Mouse (Mus musculus) liver, embryonic 16.5 days (tissue): ENCODE measurements at regions not wholly inside any gene's neighbourhood (a gene's known extent, or its start where the extent isn't known, plus 50 kb on each side); places are given as distances from the start of the nearest gene placed in this dataset.
A peak's percentile ranks its signal among the peaks of the same experiment; 100 is the strongest.
"Not testable (repeated sequence)": the region's sequence is repeated elsewhere in the genome, so short reads cannot be mapped to it uniquely, and the experiment has no call there.

Experiments
- ATAC-seq: fragments of 200-750 bp; cut with Nextera tagmentation; 2 replicates; pipeline ENCODE4 v1.8.0; 2017; ENCODE audit warnings: low read depth, mild to moderate bottlenecking, moderate number of reproducible peaks, moderate library complexity
- H3K27ac ChIP-seq: fragments of 300-500 bp; sonication (generic); 2 replicates; pipeline ENCODE4 v1.5.1; 2014; ENCODE audit warnings: mild to moderate bottlenecking, low read length
- H3K27me3 ChIP-seq: fragments of 300-500 bp; sonication (generic); 2 replicates; pipeline ENCODE4 v1.6.1; 2014; ENCODE audit warnings: low read depth, low read length, mixed read lengths; ENCODE audit not compliant: control insufficient read depth, insufficient read depth
- H3K36me3 ChIP-seq: fragments of 300-500 bp; sonication (generic); 2 replicates; pipeline ENCODE4 v1.6.1; 2014; ENCODE audit warnings: mild to moderate bottlenecking; ENCODE audit not compliant: control insufficient read depth, insufficient read depth
- H3K4me1 ChIP-seq: fragments of 300-500 bp; sonication (generic); 2 replicates; pipeline ENCODE4 v1.6.1; 2014; ENCODE audit warnings: low read depth, low read length, mixed read lengths; ENCODE audit not compliant: control insufficient read depth
- H3K4me2 ChIP-seq: fragments of 300-500 bp; sonication (generic); 2 replicates; pipeline ENCODE4 v1.6.1; 2014; ENCODE audit warnings: low read depth, low read length, mixed read lengths
- H3K4me3 ChIP-seq: fragments of 300-500 bp; sonication (generic); 2 replicates; pipeline ENCODE4 v1.5.1; 2014; ENCODE audit warnings: low read depth, mild to moderate bottlenecking, low read length
- H3K9ac ChIP-seq: fragments of 300-500 bp; sonication (generic); 2 replicates; pipeline ENCODE4 v1.6.1; 2014; ENCODE audit warnings: low read depth, low read length
- H3K9me3 ChIP-seq: fragments of 300-500 bp; sonication (generic); replicated peaks from 2 replicates; pipeline ENCODE4 v1.6.1; 2016; ENCODE audit warnings: low read length; ENCODE audit not compliant: control insufficient read depth
- WGBS: fragments of 180-500 bp; shearing (Covaris S2); extraction: QIAGEN DNeasy Blood & Tissue Kit; methylation state at CpG from one replicate; pipeline ENCODE4 v1.1.7; 2014; ENCODE audit not compliant: insufficient replicate concordance; 5-methylcytosine and 5-hydroxymethylcytosine counted together

DNA sequence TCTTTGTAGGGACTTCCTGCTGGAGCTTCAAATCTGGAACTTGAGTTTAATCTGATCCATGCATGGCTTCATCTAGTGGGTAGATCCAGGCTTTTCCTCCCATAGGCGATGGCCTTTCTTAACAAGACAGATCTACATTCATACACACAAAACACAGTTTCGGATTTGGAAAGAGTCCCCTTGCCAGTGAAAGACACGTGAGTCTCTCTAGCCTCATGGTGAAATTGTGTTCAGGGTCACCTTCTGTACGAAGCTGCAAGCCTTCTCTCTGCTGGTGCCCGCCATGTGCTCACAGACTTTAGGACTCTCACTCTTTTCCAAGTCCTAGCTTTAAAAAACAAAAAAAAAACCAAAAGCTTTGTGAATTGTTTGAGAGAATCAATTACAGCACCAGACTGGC lies 51.4 kb upstream of the Dlx2 start:
- no peak for ATAC-seq
- no peak overlapping the region for H3K9ac ChIP-seq
- H3K36me3 ChIP-seq = no peaks in the 10 kb centered on the region
- peaks cover 5% of the 10 kb centered on the region for H3K27me3 ChIP-seq
- 56% methylated on average over 5 of the region's 5 CpGs for WGBS
- no peak overlapping the region for H3K27ac ChIP-seq
- H3K4me2 ChIP-seq = no peak overlapping the region
- H3K4me1 ChIP-seq = no peaks in the 10 kb centered on the region
- H3K4me3 ChIP-seq = no peak overlapping the region
- no peaks in the 10 kb centered on the region for H3K9me3 ChIP-seq

DNA sequence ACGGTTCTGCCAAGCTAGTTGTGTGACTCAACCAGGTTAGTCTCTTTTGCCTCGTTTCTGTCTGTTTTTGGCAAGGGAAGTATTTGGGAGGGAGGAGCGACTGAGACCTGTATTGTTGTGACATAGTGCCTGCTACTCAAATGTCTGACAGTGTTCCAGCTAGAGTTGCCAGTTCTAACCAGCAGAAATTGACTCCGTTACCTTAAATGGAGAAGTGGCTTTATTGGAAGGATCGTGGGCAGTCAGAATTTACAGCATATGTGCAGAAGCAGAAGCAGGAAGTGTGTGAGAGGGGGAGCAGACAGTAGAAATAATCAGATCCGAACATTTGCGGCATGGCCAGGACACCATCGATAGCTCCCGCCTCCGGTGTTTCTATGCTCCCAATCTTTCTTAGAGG lies 51.8 kb upstream of the Dlx2 start:
- Histone ChIP-seq H3K36me3 (no peaks in the 10 kb centered on the region), H3K27ac (no peak overlapping the region), H3K27me3 (peaks cover 5% of the 10 kb centered on the region), H3K4me1 (no peaks in the 10 kb centered on the region), H3K9me3 (no peaks in the 10 kb centered on the region), H3K9ac (no peak overlapping the region), H3K4me3 (peak overlapping the region; percentile 15; the same call in 1 of the 2 replicates), H3K4me2 (peak overlapping the region; percentile 39; the same call in 1 of the 2 replicates)
- WGBS = 20% methylated on average over 10 of the region's 10 CpGs
- ATAC-seq = no peak

DNA sequence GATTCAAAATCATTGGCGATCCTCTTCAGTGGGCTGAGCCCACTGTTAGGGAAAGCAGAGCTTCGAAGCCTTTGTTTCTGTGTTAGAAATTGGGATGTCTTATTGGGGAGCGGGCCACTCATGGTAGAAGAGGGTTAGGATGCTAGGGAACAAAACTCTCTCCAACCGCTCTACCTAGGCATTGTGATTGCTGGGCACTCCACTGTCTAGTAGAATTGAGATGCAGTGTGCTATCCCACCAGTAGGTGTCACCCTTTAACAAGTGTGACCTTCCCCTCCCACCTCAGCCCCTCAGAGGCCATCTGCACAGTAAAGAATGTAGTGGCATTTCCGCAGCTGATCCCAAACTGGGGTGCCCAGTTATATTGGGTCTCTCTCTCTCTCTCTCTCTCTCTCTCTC lies 52.2 kb upstream of the Dlx2 start:
- Histone ChIP-seq H3K9ac (no peak overlapping the region), H3K27me3 (peaks cover 5% of the 10 kb centered on the region), H3K9me3 (no peaks in the 10 kb centered on the region), H3K4me1 (no peaks in the 10 kb centered on the region), H3K4me2 (peak overlapping the region; percentile 39; the same call in 1 of the 2 replicates), H3K36me3 (no peaks in the 10 kb centered on the region), H3K27ac (no peak overlapping the region), H3K4me3 (peak overlapping the region; percentile 15; the same call in 1 of the 2 replicates)
- WGBS = 12% methylated on average over 5 of the region's 5 CpGs
- ATAC-seq = peak; percentile 60; the same call in 1 of the 2 replicates

DNA sequence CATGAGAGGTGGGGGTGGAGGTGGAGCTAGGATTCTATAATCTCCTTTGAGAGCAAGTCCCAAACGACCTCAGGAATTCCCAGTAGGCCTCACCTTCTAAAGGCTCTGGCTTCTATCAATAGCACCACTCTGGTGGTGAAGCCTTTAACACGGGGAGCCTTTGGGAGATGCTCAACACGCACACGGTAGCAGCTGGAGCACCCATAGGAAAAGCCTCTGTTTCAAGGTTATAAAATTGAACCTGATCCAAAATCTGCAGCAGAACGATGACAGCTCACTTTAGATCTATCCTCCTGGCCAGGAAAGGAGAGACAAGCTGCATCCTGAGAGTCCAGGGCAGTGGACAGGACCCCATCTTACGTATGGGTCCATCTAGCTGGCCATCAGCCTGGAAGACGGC lies 53.7 kb upstream of the Dlx2 start:
- WGBS = 58% methylated on average over 7 of the region's 7 CpGs
- ATAC-seq = no peak
- Histone ChIP-seq H3K4me3 (no peak overlapping the region), H3K4me1 (no peaks in the 10 kb centered on the region), H3K36me3 (no peaks in the 10 kb centered on the region), H3K4me2 (no peak overlapping the region), H3K9ac (no peak overlapping the region), H3K27me3 (peaks cover 5% of the 10 kb centered on the region), H3K27ac (no peak overlapping the region), H3K9me3 (no peaks in the 10 kb centered on the region)

DNA sequence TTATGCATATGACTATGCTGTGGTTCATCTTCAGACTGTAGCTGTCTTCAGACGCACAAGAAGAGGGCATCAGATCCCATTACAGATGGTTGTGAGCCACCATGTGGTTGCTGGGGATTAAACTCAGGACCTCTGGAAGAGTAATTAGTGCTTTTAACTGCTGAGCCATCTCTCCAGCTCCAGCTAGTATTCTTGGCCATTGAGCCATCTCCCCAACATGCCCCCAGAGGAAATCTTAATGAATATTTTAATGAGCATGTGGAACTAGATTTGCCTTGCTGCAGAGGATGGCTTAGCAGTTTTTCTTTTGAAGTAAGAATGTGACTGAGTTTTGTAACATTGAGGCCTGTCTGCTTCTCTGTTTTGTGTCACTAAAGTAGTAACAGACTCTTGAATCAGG lies 54.4 kb upstream of the Dlx2 start:
- Histone ChIP-seq H3K9me3 (no peaks in the 10 kb centered on the region), H3K4me2 (no peak overlapping the region), H3K27me3 (peaks cover 5% of the 10 kb centered on the region), H3K36me3 (no peaks in the 10 kb centered on the region), H3K4me3 (no peak overlapping the region), H3K4me1 (no peaks in the 10 kb centered on the region), H3K27ac (no peak overlapping the region), H3K9ac (no peak overlapping the region)
- WGBS = 67% methylated on average over 1 of the region's 1 CpGs
- ATAC-seq = no peak

DNA sequence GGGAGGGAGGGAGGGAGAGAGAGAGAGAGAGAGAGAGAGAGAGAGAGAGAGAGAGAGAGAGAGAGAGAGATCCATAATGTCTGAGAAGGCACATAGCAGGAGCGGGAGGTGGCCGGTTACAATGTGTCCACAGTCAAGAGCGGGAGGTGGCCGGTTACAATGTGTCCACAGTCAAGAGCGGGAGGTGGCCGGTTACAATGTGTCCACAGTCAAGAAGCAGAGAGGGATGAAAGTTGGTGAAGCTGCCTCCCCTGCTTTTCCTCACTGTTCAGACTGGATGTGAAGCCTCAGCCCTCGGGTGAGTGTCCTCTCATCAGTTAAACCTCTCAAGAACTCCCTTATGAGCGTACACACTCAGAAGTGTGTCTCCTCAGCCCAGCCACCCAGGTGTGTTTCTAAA lies 57.2 kb upstream of the Dlx2 start:
- H3K9ac ChIP-seq, H3K27me3 ChIP-seq, H3K27ac ChIP-seq, H3K4me3 ChIP-seq, ATAC-seq, H3K4me2 ChIP-seq, H3K4me1 ChIP-seq, H3K36me3 ChIP-seq, H3K9me3 ChIP-seq: not testable (repeated sequence)
- 73% methylated on average over 8 of the region's 8 CpGs for WGBS

DNA sequence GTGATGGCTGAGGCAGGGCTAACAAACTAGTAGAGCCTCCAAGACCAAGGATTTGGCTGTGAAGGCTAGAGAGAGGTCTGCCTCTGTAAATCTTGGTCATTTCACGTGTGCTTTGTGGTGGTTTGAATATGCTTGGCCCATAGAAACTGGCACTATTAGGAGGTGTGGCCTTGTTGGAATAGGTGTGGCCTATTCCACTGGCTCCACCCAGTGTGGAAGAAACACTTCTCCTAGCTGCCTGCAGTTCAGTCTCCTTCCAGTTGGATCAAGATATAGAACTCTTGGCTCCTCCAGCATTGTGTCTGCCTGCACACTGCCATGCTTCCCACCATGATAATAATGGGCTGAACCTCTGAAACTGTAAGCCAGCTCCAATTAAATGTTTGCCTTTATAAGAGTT lies 59.1 kb upstream of the Dlx2 start:
- H3K27ac ChIP-seq = no peak overlapping the region
- H3K9ac ChIP-seq = no peak overlapping the region
- H3K4me1 ChIP-seq = no peaks in the 10 kb centered on the region
- 58% methylated on average over 1 of the region's 1 CpGs for WGBS
- H3K4me2 ChIP-seq = no peak overlapping the region
- H3K36me3 ChIP-seq = no peaks in the 10 kb centered on the region
- ATAC-seq = no peak
- H3K27me3 ChIP-seq = no peaks in the 10 kb centered on the region
- no peak overlapping the region for H3K4me3 ChIP-seq
- no peaks in the 10 kb centered on the region for H3K9me3 ChIP-seq

DNA sequence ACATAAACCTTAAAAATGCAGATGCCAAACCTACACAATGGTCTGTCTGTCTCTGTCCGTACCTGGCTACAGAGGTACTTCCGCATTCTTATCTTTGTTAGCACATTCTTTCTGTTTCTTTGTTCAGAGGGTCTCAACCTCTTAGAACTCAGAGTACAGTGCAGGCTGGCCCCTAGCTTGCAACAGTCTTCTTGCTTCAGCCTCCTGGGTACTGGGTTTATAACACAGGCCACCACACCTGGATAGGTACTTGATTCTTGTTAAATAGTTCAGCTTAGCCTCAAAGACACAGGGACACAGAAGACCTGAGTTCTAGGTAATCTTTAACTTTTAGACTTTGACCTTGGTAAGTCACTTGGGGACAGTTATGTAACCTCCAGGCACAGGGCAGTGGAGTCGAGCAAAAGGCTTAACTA lies 60.5 kb upstream of the Dlx2 start:
- no peak for ATAC-seq
- Histone ChIP-seq H3K4me2 (no peak overlapping the region), H3K27ac (no peak overlapping the region), H3K4me1 (no peaks in the 10 kb centered on the region), H3K27me3 (no peaks in the 10 kb centered on the region), H3K9ac (no peak overlapping the region), H3K9me3 (no peaks in the 10 kb centered on the region), H3K4me3 (no peak overlapping the region), H3K36me3 (no peaks in the 10 kb centered on the region)
- 48% methylated on average over 3 of the region's 3 CpGs for WGBS

DNA sequence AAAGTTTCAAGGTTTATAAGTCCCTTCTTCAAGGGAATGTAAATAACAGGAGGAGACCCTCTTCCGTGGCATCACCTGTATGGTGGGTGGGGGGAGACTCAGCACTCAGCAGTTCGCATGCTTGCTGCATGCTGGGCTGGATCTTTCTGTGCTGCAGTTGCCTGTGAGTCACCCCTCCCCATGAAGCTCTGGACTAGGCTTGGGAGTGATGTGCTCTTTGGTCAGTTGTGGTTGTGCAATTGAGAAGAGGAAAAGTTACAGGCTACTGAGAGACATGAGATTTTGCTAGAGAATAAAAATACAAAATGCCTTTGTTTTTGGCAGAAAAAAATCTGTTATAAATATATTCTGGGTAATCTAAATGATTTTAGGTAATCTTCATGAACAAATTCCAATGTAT lies 66.7 kb upstream of the Dlx2 start:
- no peak overlapping the region for H3K27ac ChIP-seq
- no peaks in the 10 kb centered on the region for H3K36me3 ChIP-seq
- H3K4me3 ChIP-seq = no peak overlapping the region
- 39% methylated on average over 2 of the region's 2 CpGs for WGBS
- H3K4me1 ChIP-seq = peaks cover 4% of the 10 kb centered on the region
- H3K4me2 ChIP-seq = no peak overlapping the region
- H3K27me3 ChIP-seq = no peaks in the 10 kb centered on the region
- no peaks in the 10 kb centered on the region for H3K9me3 ChIP-seq
- peak; percentile 70 for ATAC-seq
- no peak overlapping the region for H3K9ac ChIP-seq

DNA sequence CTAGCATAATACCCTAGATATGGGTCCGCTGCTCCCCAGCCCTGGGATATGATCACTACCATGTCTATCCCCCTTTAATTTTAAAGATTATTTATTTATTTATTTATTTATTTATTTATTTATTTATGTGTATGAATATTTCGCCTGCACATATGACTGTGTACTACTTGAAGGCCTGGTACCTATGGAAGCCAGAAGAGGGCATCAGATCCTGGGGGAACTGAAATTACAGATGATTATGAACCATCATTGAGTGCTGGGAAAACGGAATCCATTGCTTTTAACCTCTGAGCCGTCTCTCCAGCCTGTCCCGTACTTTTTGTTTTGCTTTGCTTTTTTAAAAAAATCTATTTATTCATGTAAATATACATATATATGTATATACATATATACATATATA lies 70.0 kb upstream of the Dlx2 start:
- Histone ChIP-seq H3K27ac (no peak overlapping the region), H3K9me3 (no peaks in the 10 kb centered on the region), H3K36me3 (no peaks in the 10 kb centered on the region), H3K27me3 (no peaks in the 10 kb centered on the region), H3K4me2 (no peak overlapping the region), H3K4me1 (peaks cover 4% of the 10 kb centered on the region), H3K4me3 (no peak overlapping the region), H3K9ac (no peak overlapping the region)
- no peak for ATAC-seq
- WGBS = 67% methylated on average over 5 of the region's 5 CpGs
